Mouse (Mus musculus): ENCODE measurements around the gene Dlg1.
"Not testable (repeated sequence)": the region's sequence is repeated elsewhere in the genome, so short reads cannot be mapped to it uniquely, and the experiment has no call there.

Dlg1 gene

GRCm38 (mm10) chr16:31657502-31657901 is 5.7 kb upstream of the Dlg1 start:
- DNase-seq, result no peak

GRCm38 (mm10) chr16:31658539-31659334 is 4.5 kb upstream of the Dlg1 start:
- DNase-seq, result peak; percentile 65 to 82

GRCm38 (mm10) chr16:31659453-31659852 is 3.8 kb upstream of the Dlg1 start:
- no peak for DNase-seq

GRCm38 (mm10) chr16:31662556-31663378 is 476 bp upstream of the Dlg1 start:
- DNase-seq, result no peak

GRCm38 (mm10) chr16:31664287-31664597 is 999 bp downstream of the Dlg1 start:
- no peak for DNase-seq

- no peak for DNase-seq
Measured at GRCm38 (mm10) chr16:31672202-31672601, 9.0 kb downstream of the Dlg1 start.

- DNase-seq, result no peak
Measured at GRCm38 (mm10) chr16:31677463-31677862, 14.2 kb downstream of the Dlg1 start.

GRCm38 (mm10) chr16:31682291-31682690 is 19.0 kb downstream of the Dlg1 start:
- no peak for DNase-seq

- DNase-seq, result peak; percentile 41 to 44
Measured at GRCm38 (mm10) chr16:31683670-31684430, 20.6 kb downstream of the Dlg1 start.

- DNase-seq, result no peak
Measured at GRCm38 (mm10) chr16:31684771-31685170, 21.5 kb downstream of the Dlg1 start.

- no peak for DNase-seq
Measured at GRCm38 (mm10) chr16:31687766-31688165, 24.5 kb downstream of the Dlg1 start.

GRCm38 (mm10) chr16:31695286-31696020 is 32.2 kb downstream of the Dlg1 start:
- peak in 1 of 2 experiments; percentile 15 for DNase-seq

- no peak for DNase-seq
Measured at GRCm38 (mm10) chr16:31696367-31696766, 33.1 kb downstream of the Dlg1 start.

GRCm38 (mm10) chr16:31697341-31697740 is 34.1 kb downstream of the Dlg1 start:
- DNase-seq, result no peak

GRCm38 (mm10) chr16:31705213-31705612 is 42.0 kb downstream of the Dlg1 start:
- peak in 1 of 2 experiments; percentile 46 for DNase-seq

- no peak for DNase-seq
Measured at GRCm38 (mm10) chr16:31705904-31706303, 42.7 kb downstream of the Dlg1 start.

- DNase-seq, result peak in 1 of 2 experiments; percentile 28
Measured at GRCm38 (mm10) chr16:31707326-31707725, 44.1 kb downstream of the Dlg1 start.

GRCm38 (mm10) chr16:31722991-31723390 is 59.7 kb downstream of the Dlg1 start:
- DNase-seq, result no peak

- DNase-seq, result peak in 1 of 2 experiments; percentile 59
Measured at GRCm38 (mm10) chr16:31724121-31724520, 60.9 kb downstream of the Dlg1 start.

GRCm38 (mm10) chr16:31724818-31725217 is 61.6 kb downstream of the Dlg1 start:
- DNase-seq, result no peak

- DNase-seq, result not testable (repeated sequence)
Measured at GRCm38 (mm10) chr16:31730971-31731370, 67.7 kb downstream of the Dlg1 start.

- no peak for DNase-seq
Measured at GRCm38 (mm10) chr16:31737081-31737480, 73.8 kb downstream of the Dlg1 start.
